Mouse (Mus musculus) left cerebral cortex, postnatal 10 days (tissue): ENCODE results near the gene Gm44965. TPM values are rescaled to one million over a fixed set of nuclear protein-coding genes. Genes with fewer than 3 reads are reported as not detected.
"Not testable (repeated sequence)": the region's sequence is repeated elsewhere in the genome, so short reads cannot be mapped to it uniquely, and the experiment has no call there.

ENCODE experiments used
- DNase-seq, 2 experiments: peaks; one replicate each; pipeline ENCODE4 v3.0.0; 2021 to 2022; ENCODE audit warnings: low spot score in 2 of 2, mixed read lengths in 1 of 2; ENCODE audit errors: extremely low spot score in 1 of 2
- intact Hi-C: fragments of 180-260 bp; cut with DNase I; formaldehyde crosslinking; loops from one replicate; pipeline ENCODE4 v1.15.1; 2025
- total RNA-seq, 2 experiments: library from RNA; stranded (reverse); gene quantifications; 2 replicates each; pipeline ENCODE4 v1.2.3; 2021

The Gm44965 gene
- total RNA-seq, 2 experiments from 2014 or later = not detected

DNA sequence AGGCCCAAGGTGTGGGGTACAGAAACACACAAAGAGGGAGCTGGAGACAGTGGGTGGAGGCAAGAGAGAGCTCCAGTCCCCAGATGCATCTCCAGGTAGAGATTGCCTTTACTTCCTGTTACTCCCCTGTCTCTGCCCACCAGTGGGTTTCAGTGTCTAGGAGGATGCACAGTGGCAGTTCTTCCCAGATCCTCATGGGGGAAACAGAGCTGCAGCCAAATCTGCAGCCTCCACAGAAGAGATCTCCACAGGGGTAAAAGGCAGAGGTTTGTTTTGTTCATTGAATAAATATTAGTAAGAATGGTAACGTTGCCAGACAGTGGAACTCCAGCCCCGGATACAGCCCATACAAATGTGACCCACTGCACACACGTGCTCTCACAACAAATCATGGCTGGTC lies 16.9 kb downstream of the Gm44965 start:
- intact Hi-C loops = no loop called here

DNA sequence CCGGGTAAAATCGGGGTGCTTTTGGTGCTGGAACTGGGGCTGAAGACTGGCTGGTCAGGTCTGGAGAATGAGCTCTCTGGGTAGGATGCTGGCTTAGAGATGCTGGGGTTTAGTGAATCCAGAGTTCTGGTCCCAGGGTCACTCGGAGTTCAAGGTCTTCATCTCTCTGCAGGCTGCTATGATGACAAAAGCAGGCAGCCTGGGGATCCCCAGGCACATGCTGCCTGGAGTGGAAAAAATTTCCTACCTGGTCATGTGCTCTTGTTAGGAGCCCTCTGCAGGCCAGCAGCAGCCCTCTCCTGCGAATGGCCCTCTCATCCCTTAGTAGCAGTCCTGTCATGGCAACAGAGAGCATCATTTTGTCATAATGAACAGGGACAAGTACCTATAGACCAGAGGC lies 19.7 kb downstream of the Gm44965 start:
- intact Hi-C loops = no loop called here
- DNase-seq = no peak

More for the DNA sequence above, 16.9 kb downstream of the Gm44965 start:
- DNase-seq = no peak

DNA sequence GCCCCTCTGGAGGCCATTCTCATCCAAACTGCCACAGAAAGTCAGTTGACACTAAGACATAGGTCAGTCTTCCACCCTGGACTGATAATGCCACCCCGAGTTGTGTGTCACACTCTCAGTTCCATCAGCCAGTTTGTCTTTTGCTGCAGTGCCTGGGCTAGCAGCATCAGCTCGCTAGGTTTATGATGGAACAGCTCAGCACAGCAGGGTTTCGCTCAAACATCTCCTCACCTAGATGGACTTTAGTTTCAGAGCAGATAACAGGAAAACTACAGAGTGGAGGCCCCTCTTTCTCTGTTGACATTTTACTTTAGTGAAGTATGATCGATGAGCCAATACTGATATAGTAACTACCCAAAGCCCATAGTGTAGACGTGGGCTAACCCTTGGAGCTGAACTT lies 21.0 kb downstream of the Gm44965 start:
- DNase-seq = no peak
- intact Hi-C loops = no loop called here

DNA sequence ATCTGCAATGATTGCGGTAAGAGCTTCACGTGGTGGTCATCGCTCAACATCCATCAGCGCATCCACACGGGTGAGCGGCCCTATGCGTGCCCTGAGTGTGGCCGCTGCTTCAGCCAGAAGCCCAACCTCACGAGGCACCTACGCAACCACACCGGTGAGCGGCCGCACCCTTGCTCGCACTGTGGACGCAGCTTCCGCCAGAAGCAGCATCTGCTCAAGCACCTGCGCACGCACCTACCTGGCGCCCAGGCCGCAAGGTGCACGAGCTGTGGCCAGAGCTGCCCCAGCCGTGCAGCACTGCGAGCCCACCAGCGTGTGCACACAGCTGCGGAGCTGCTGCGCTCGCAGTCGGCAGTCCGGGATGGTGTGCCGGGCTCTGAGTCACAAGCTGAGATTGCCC lies 26.3 kb downstream of the Gm44965 start:
- intact Hi-C loops = no loop called here
- DNase-seq = peak in 1 of 2 experiments; percentile 22

DNA sequence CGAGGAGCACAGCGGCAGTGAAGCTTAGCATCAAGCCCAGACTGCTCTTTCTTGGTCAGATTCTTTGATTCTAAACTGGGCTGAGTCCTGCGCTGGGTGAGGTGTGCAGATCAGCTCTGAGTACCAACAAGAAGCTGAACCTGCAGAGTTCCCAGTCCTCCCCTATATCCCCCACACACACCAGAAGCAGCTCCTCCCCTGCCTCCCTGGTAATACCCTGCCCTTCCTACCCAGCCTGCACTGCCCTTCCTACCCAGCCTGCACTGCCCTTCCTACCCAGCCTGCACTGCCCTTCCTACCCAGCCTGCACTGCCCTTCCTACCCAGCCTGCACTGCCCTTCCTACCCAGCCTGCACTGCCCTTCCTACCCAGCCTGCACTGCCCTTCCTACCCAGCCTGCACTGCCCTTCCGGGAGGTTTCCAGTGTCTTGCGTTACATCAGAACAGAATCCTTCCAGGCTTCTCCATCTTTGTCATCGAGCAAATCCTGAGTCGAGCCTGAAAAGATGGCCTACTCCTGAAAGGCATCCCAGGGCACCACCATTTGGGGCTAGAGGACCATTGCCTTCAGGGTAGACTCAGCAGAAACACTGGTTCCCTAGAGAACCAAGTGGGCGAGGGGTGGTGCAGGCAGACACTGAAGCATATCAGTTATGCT lies 28.6 kb downstream of the Gm44965 start:
- intact Hi-C loops, DNase-seq: not testable (repeated sequence)

DNA sequence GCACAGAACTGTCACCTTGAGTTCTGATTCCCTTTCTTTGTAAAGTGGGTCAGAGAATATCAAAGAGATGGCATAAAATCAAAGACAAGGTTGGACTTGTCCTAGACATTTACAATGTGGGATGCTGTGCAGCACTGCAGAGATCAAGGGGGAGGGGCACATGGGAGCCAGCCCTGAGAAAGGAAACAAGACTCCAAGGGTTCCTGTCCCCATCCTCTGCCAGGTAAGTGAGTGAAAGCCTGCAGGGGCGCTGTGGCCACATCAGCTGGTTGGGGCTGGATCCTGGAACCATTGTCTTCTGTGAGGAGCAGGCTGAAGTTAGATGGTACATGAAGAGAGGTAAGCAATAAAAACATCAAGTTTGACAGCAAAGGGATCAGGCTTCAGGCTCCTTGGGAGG lies 29.7 kb downstream of the Gm44965 start:
- intact Hi-C loops = no loop called here
- no peak for DNase-seq

DNA sequence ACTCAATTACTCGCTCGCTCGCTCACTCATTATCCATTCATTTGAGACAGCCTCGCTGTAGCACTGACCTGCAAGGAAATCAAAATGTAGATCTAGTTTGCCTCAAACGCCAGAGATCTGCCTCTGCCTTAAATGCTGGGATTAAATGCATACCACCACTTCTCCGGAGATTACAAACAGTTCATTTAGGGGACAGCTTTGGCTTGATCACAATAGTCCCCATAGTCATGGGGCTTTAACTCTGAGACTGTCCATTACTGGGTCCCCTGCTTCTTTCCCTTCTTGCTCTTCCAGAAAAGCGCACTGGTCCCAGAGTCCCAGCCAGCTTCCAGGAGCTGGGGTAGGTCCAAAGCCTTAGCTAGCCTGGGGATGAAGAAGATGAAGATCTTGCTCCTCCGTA lies 32.7 kb downstream of the Gm44965 start, which contains the start of gene AI854703:
Gene AI854703, plus strand, starts transcription at position 301 of the 400 bp plus-strand sequence.
- intact Hi-C loops = no loop called here

DNA sequence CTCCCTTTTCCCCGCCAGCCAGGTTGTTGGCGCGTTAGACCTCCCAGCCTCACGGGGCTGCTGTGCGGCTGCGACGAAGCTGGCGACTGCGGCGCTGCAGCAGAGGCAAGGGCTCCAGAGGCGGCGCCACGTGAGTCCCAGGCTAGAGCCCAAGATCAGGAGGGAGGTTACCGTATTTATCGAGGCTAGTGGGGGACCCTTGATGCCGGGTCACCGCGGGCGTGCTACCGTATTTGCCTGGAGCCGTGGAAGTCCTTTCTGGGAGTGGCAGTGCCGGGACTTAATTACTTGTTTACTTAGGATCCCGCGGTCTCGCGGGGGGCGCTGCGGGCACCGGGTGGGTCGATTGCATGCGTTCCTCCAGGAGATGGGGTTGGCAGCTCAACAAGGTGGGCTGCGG lies 33.2 kb downstream of the Gm44965 start:
- peak; percentile 51 to 72 for DNase-seq
- intact Hi-C loops = no loop called here

More for the DNA sequence above, 32.7 kb downstream of the Gm44965 start, which contains the start of gene AI854703:
- no peak for DNase-seq

DNA sequence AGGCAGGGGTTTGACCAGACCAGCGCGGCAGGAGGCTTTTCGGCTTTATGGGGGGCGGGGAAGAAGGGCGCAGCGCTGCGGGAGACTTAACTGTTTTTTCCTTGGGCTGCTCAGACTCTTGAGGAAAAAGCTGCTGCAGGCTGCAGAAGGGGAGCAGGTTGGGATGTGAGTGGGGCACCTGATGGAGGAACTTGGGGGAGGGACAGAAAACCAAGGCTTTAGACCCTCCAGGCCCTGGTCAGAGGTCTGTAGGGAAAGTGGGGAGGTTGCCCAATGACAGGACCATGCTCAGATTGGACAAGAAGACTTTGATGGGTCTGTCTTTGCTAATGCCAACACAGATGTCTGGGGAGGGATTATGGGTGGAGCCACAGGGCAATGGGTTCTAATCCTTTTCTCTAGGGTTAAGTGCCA lies 33.8 kb downstream of the Gm44965 start:
- no peak for DNase-seq
- intact Hi-C loops = no loop called here

DNA sequence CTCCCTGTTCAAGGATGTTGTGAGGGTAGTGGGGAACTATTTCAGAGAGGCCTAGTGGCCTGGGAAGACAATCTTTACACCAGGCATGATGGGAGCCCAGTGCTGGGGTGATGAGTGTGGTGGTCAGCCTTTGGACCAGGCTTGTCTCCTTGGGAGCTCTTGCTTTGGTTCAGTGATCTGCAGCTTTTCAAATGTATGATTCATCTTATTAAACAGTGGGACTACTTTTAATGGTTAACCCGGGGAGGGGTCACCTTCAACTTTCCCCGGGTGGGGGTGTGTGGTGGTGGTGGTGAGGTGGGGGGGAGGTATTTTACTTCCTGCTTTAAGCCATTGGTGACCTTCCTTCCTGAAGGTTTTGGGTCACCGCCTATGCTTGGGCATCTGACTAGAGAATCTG lies 34.6 kb downstream of the Gm44965 start:
- no peak for DNase-seq
- intact Hi-C loops = no loop called here

DNA sequence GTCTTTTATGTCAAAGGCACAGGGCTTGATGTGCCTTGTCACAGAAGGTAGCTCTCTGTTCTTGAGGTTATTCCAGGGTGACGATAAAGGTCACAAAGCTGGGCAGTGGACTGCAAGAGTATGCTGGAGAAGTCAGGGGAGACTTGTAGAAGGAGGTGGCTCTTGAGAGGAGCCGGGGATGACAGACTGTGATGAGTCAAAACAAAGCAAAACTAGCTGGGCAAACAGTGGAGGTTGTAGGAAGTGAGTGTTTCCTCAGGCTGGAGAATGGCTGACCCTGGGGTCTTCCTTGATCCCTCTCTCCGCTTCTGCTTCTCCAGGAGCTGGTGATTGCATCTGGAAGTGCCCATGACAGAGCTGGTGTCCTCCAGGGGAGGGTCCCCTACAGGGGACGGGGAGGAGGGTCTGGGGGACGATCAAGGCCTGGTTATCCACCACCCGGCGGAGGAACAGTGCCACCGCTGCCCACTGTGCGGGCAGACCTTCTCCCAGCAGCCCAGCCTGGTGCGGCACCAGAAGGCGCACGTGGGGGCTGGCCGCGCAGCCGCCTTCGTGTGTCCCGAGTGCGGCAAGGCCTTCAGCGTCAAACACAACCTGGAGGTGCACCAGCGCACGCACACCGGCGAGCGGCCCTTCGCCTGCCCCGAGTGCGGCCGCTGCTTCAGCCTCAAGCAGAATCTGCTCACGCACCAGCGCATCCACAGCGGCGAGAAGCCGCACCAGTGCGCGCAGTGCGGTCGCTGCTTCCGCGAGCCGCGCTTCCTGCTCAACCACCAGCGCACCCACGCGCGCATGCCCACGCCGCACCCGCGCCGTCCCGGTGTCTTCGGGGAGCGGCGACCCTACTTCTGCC lies 35.3 kb downstream of the Gm44965 start:
- DNase-seq = peak; percentile 41 to 68
- intact Hi-C loops = no loop called here

DNA sequence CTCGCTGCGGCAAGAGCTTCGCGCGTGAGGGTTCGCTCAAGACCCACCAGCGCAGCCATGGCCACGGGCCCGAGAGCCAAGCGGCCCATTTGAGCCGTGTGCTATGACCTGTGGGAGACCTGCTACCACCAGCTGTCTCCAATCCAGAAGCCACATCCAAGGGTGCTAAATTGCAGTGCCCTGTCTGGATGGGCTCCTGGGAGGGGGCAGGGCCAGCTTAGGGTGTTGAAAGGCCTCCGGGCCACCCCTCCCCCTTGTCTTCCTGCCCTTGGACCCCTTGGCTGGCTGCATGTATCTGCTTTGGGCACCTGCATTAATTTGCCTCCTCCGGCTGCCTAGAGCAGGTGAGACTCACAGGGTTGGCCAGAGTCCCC lies 35.9 kb downstream of the Gm44965 start:
- DNase-seq = no peak
- intact Hi-C loops = loop anchor here (5.0 kb wide), 2 partner anchors 37 to 87 kb away; partner anchors contain the start of genes Gm44965 and Repin1

DNA sequence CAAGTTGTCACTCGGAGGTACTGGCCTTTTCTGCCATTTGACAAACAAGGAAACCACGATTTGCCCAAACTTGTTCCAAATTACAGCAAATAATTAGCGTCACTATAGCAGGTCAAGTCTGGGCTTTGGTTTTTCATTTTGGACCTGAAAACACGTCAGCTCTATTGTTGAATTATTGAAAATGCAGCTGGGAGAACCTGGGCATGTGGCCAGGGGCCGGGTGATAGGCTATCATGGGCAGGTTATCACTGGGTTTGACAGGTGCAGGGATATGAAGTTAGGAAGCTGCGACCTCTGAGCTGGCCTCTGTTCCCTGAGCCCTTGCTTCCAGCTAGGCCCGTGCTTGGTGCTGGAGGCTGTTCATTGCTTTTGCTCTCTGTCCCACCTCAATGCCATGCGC lies 37.1 kb downstream of the Gm44965 start:
- intact Hi-C loops = loop anchor here (5.0 kb wide), 2 partner anchors 39 to 89 kb away; partner anchors contain the start of genes Gm44965 and Repin1
- no peak for DNase-seq

DNA sequence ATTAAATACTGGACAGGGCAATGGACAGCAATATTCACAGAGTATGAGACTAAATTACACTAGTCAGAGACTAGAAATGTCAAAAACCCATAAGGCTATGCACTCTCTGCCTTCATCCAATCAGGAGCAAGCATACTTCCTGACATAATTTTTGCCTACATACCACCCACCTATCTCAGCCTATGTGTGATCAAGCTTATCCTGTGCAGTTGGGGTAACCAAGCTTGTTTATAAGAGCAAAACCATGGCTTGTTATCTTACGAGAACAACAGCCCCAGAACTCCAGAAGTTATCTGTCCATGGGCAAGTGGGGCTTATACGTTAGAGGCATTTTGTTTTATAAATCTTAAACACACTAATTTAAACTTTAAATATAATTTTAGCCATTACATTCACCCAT lies 41.4 kb downstream of the Gm44965 start:
- DNase-seq = no peak
- intact Hi-C loops = loop anchor here (5.0 kb wide), 1 partner anchor 458 kb away; no protein-coding TSS in a partner anchor

DNA sequence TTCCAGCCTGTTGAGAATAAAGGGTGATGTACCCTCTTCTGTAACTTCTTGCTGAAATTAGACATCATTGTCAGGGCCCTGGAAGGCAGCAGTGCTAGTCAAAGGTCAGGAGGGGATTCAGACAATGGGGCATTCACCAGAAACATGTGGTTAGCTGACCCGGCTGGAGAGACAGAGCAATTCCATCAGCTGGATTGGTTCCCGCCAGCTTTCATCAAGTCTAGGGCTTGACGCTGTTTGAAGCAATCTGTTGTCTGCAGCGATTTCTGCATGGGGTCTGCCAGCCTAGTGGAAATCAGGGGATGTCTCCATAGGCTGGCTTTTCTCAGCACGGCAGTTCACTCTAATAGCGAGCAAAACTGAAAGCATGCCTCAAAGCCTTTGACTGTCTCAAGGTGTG lies 42.8 kb downstream of the Gm44965 start:
- intact Hi-C loops = loop anchor here (5.0 kb wide), 1 partner anchor 459 kb away; no protein-coding TSS in a partner anchor
- DNase-seq = no peak

DNA sequence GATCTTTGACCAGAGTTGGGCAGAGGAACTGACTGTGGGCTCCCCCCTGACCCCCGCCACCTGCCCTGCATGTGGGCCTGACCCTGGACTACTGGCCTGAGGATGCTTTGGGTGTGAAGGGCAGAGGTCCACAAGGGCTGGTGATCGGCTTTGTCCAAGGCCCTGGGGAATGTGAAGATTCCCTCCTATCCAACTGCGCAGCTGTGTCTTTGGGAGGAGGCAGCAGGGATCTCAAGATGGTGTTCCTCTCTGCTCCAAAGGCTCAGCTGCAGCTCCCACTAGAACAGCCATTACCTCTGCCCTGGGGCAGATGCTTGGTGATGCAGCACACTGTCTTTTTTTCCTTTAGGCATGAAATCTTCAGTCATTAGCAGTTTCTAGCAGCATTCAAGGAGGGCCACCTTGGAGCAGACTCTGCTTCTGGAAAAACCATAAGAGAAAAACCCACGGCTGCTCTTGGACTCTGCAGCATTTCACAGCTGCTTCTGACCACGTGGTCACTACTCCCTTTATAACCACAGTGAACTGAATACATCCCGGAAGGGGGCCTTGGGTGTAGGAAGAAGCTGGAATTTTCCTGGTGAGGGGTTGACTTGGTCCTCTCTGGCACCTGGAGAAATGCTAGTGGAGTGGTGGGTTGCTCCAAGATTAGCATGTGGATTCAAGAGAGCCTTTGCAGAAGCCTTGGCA lies 44.2 kb downstream of the Gm44965 start:
- intact Hi-C loops = loop anchor here (5.0 kb wide), 1 partner anchor 461 kb away; no protein-coding TSS in a partner anchor

DNA sequence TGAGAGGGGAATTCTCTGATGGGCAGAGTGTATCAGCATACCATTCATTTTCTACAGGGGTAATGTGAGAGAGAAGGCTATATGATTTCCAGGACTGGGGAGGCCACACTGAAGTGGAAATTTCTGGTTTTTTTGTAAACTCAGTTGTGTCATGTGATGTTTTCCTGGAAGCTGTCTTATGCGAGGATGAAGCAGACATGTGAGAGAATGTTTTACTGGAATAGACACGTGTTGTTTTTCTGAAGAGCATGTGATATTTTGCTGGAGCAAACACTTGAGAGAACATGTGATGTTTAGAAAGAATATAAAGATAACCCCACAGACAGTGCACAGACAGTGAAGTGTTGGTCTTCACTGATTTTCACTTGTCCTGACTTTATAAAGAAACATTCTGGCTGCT lies 44.8 kb downstream of the Gm44965 start:
- intact Hi-C loops = loop anchor here (5.0 kb wide), 1 partner anchor 461 kb away; no protein-coding TSS in a partner anchor
- no peak for DNase-seq

More for the DNA sequence above, 44.2 kb downstream of the Gm44965 start:
- DNase-seq = no peak

DNA sequence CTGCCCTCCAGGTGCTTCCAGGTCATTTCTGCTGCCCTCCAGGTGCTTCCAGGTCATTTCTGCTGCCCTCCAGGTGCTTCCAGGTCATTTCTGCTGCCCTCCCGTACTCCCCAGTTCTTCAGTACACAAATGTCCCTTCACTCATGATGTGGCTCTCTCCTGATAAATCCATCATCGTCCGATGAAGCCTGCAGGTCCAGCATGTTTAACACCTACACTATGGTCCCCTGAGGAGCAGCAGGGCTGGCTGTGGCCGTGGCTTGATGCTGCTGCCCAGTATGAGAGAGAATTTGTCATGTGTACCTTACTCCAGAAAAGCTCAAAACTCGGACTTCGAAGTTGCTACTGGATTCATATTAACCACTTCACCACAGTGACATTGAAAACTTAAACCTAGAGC lies 47.6 kb downstream of the Gm44965 start:
- intact Hi-C loops = no loop called here
- no peak for DNase-seq

DNA sequence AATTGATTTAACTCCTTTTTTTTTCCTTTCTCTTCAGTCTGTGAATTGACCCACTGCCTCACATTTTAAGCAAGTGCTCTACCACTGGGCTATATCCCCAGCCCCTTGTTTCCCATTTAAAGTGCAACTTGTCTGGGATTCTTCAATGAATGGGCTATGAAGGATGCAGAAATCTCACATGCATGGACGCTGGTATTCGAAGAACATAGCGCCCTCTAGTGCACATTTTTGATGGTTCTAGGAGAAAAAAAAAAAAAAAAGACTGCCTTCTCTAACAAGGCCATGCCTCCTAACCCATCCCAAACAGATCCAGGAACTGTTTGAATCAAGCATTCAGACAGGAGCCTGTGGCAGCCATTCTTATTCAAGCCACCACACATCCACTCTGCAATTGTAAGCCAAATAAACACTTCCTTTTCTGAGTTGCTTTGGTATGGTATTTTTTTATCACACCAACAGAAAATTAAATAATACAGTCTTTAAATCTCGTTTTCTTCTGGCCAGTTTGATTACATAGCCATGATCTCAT lies 49.1 kb downstream of the Gm44965 start:
- intact Hi-C loops = no loop called here
- DNase-seq = peak in 1 of 2 experiments; percentile 51
